Mouse (Mus musculus) left cerebral cortex, adult 2 months (tissue): ENCODE results near the gene Nfkbil1. TPM values are rescaled to one million over a fixed set of nuclear protein-coding genes. Genes with fewer than 3 reads are reported as not detected.

Experiments
- DNase-seq, 2 experiments: peaks; one replicate each; pipeline ENCODE4 v3.0.0; 2021 to 2022; ENCODE audit warnings: low spot score in 2 of 2, mixed read lengths in 1 of 2; ENCODE audit errors: extremely low spot score in 1 of 2
- H3K27ac ChIP-seq: fragments of 200-600 bp; 2 replicates; pipeline ENCODE4 v1.8.1; 2022
- H3K4me3 ChIP-seq: fragments of 200-600 bp; 2 replicates; pipeline ENCODE4 v1.8.1; 2022
- CTCF ChIP-seq: fragments of 200-600 bp; IDR thresholded peaks from 2 replicates; pipeline ENCODE4 v1.8.1; 2022; ENCODE audit warnings: antibody characterized with exemption, mild to moderate bottlenecking, moderate library complexity
- intact Hi-C: fragments of 180-260 bp; cut with DNase I; formaldehyde crosslinking; loops from one replicate; pipeline ENCODE4 v1.15.1; 2025
- total RNA-seq, 2 experiments: library from RNA; stranded (reverse); gene quantifications; 2 replicates each; pipeline ENCODE4 v1.2.3; 2021

The Nfkbil1 gene
- total RNA-seq, 2 experiments from 2014 or later: 13.0 to 16.1 TPM

GRCm38 (mm10) chr17:35253293-35254093 is 17.9 kb upstream of the Nfkbil1 start:
- intact Hi-C loops: no loop called here
- no peak for TF ChIP-seq CTCF

DNA sequence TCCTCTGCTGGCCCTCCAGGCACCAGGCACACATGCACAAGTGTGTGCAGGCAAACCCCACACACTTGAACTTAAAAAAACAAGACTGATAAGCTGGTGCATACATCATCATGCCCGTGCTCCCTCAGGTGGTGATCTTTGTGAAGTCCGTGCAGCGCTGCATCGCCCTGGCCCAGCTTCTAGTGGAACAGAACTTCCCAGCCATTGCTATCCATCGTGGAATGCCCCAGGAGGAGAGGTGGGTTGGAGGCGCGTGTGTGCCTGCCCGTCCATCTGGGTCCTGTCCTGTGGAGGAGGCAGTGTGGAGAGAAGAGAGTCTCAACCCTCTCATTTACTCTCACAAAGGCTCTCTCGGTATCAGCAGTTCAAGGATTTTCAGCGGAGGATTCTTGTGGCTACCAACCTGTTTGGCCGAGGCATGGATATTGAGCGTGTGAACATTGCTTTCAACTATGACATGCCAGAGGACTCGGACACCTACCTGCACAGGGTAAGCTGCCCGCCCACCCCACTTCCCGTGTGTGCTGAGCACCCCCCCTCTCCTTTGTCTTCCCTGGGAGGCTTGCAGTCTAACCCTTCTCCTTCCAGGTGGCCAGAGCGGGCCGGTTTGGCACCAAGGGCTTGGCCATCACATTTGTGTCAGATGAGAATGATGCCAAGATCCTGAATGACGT is 17.2 kb upstream of the Nfkbil1 start:
- intact Hi-C loops: no loop called here
- Histone ChIP-seq H3K27ac (no peak overlapping the region), H3K4me3 (no peak overlapping the region)
- DNase-seq: no peak
- TF ChIP-seq CTCF: no peak

More at GRCm38 (mm10) chr17:35253293-35254093, 17.9 kb upstream of the Nfkbil1 start:
- Histone ChIP-seq H3K27ac (no peak overlapping the region), H3K4me3 (no peak overlapping the region)
- DNase-seq: no peak

GRCm38 (mm10) chr17:35251981-35252380 is 16.4 kb upstream of the Nfkbil1 start:
- intact Hi-C loops: no loop called here
- no peak overlapping the region for H3K4me3 ChIP-seq
- DNase-seq: no peak
- H3K27ac ChIP-seq: no peak overlapping the region
- TF ChIP-seq CTCF: no peak

DNA sequence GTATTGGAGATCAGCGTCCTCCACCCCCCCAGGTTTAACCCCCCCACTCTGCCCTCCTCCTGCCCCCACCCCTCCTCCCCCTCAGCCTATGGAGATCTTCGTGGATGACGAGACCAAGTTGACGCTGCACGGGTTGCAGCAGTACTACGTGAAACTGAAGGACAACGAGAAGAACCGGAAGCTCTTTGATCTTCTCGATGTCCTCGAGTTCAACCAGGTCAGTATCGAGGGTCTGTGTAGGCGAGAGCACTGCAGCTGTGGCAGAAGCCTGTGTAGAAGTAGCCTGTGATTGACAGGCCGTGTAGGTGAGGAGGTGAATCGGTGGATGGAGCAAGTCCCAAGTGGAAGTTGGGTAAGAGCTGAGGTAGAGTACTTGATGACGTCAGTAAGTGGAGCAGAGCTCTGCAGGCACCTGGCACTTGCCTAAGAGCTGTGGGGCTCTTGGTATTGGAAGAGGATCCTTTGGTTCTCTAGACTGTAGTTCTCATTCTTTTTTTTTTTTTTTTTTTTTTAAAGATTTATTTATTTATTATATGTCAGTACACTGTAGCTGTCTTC is 15.6 kb upstream of the Nfkbil1 start:
- Histone ChIP-seq H3K4me3 (no peak overlapping the region), H3K27ac (no peak overlapping the region)
- intact Hi-C loops: no loop called here
- no peak for DNase-seq
- no peak for TF ChIP-seq CTCF

DNA sequence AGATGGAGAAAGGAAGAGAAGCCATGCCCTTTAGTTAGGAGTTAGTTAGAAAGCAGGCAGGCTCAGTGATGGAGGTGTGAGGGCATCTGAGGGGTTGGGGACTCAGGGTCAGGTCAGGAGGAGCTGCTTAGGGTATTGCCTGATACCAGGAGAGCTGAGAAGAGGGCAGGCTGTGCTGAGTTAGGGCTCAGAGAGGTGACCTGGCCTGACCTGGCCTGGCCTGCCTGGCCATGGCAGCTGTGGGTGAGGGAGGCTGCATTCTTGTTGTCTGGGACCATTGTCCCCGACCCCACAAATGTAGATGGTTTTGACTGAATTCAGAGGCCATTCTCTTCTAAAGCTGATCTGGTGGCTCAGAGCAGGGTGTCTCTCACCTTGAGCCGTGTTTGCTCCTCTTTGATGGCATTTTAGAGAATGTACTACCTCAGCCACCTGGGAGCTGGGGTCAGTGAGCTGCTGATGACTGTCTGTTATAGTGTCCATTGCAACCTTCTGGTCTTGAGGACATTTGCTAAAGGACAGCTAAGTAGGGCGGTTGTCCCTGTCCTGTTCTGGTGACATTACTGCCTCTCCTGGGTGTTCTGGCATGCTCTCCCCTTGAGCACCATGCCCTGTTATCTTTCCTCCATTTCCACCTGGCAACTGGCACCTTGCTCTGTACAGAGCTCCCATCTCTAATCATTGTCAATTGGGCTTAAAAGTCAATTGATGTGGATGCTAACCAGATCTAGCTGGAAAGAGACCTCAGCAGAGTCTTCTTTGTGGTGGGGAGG is 14.9 kb upstream of the Nfkbil1 start:
- no peak for DNase-seq
- intact Hi-C loops: no loop called here
- no peak overlapping the region for H3K4me3 ChIP-seq
- H3K27ac ChIP-seq: no peak overlapping the region
- TF ChIP-seq CTCF: no peak

- TF ChIP-seq CTCF: no peak
- Histone ChIP-seq H3K27ac (no peak overlapping the region), H3K4me3 (no peak overlapping the region)
- intact Hi-C loops: loop anchor here (10.0 kb wide), 1 partner anchor 625 kb away; the partner anchor contains the start of genes Ppt2 and Prrt1
- no peak for DNase-seq
These were observed 14.0 kb upstream of the Nfkbil1 start for GRCm38 (mm10) chr17:35249451-35250197.

GRCm38 (mm10) chr17:35248986-35249385 is 13.4 kb upstream of the Nfkbil1 start:
- TF ChIP-seq CTCF: no peak
- intact Hi-C loops: loop anchor here (10.0 kb wide), 1 partner anchor 624 kb away; the partner anchor contains the start of genes Ppt2 and Prrt1
- DNase-seq: no peak
- Histone ChIP-seq H3K27ac (no peak overlapping the region), H3K4me3 (no peak overlapping the region)

GRCm38 (mm10) chr17:35247144-35247543 is 11.6 kb upstream of the Nfkbil1 start:
- intact Hi-C loops: loop anchor here (10.0 kb wide), 1 partner anchor 622 kb away; the partner anchor contains the start of genes Ppt2 and Prrt1
- no peak for TF ChIP-seq CTCF
- Histone ChIP-seq H3K27ac (no peak overlapping the region), H3K4me3 (no peak overlapping the region)
- no peak for DNase-seq

- no peak overlapping the region for H3K4me3 ChIP-seq
- DNase-seq: no peak
- H3K27ac ChIP-seq: no peak overlapping the region
- peak; percentile 63 for TF ChIP-seq CTCF
- intact Hi-C loops: loop anchor here (10.0 kb wide), 1 partner anchor 621 kb away; the partner anchor contains the start of genes Ppt2 and Prrt1
These were observed 10.4 kb upstream of the Nfkbil1 start for GRCm38 (mm10) chr17:35245731-35246623.

- no peak overlapping the region for H3K27ac ChIP-seq
- DNase-seq: no peak
- no peak for TF ChIP-seq CTCF
- intact Hi-C loops: loop anchor here (5.0 to 10.0 kb wide), 3 partner anchors 408 to 620 kb away; partner anchors contain the start of genes Ddr1, Dxo, Ppt2 and Prrt1
- H3K4me3 ChIP-seq: no peak overlapping the region
These were observed 9.4 kb upstream of the Nfkbil1 start for GRCm38 (mm10) chr17:35244999-35245398.
